Comparison of ENCODE assay signal across 21 mouse cellular contexts in genomic region chr14:51140342-51140741, GRCm38 (mm10). TPM values are rescaled to one million over a fixed set of nuclear protein-coding genes. Genes with fewer than 3 reads are reported as not detected.
DNase-seq lines count a peak whose midpoint lies in the region; ATAC-seq and TF ChIP-seq lines count a peak whose summit lies in the region.
"Had no signal": no experiment of that assay in that cellular context is flagged by ENCODE, and none has a peak within 500 bp of the region (broad histone marks: within the 10 kb centered on the region; RNA-seq: fewer than 3 reads in every experiment).

No protein-coding gene starts in this region.

- no peak for DNase-seq in heart, postnatal 10 days
- peak; percentile 28 for DNase-seq in lung, postnatal 36 days
- no peak for DNase-seq in lung, postnatal 14 days
- DNase-seq in Patski (ENCODE audit: low read depth, low spot score), result peak; percentile 12
- no peak for DNase-seq in ovary, adult 18-20 months (ENCODE audit: low spot score)
- DNase-seq: cerebellum, adult 18-20 months; kidney, adult 11 months; kidney, postnatal 4 days; right cerebral cortex, adult 18-20 months; spleen, adult 18-20 months had no signal

- in situ Hi-C loops in Patski (cut with MboI; ENCODE audit: low pct_unique_long_range_greater_than_20kb), result no loop called here

- CTCF ChIA-PET in Patski (lab: Charles Lee), result interaction anchor here (1.4 kb wide), 1 partner anchor 101 kb away, joined by 3 read pairs; no protein-coding TSS in a partner anchor

- intact Hi-C loops in heart, postnatal 10 days (cut with DNase I), result no loop called here

- no peaks in the 10 kb centered on the region for H3K9me3 ChIP-seq in heart, embryonic 12.5 days (replicated peaks)
- H3K9me3 ChIP-seq: embryonic facial prominence, embryonic 12.5 days; hindbrain, embryonic 10.5 days; liver, embryonic 15.5 days; neural tube, embryonic 15.5 days; stomach, embryonic 15.5 days had no signal

- H3K4me2 ChIP-seq in heart, embryonic 12.5 days, result no peak overlapping the region
- H3K4me2 ChIP-seq: embryonic facial prominence, embryonic 12.5 days; liver, embryonic 15.5 days; neural tube, embryonic 15.5 days; stomach, embryonic 15.5 days had no signal

- WGBS in heart, embryonic 12.5 days, result 70% methylated on average over 2 of the region's 2 CpGs

- no peak for TF ChIP-seq CTCF in Patski (IDR thresholded peaks at IDR 0.05)

- H3K27me3 ChIP-seq in heart, embryonic 12.5 days (replicated peaks), result no peaks in the 10 kb centered on the region
- H3K27me3 ChIP-seq in Patski, result no peaks in the 10 kb centered on the region
- H3K27me3 ChIP-seq: embryonic facial prominence, embryonic 12.5 days; liver, embryonic 15.5 days; neural tube, embryonic 15.5 days; stomach, embryonic 15.5 days had no signal

- H3K4me1 ChIP-seq in heart, embryonic 12.5 days (replicated peaks), result peaks cover 9% of the 10 kb centered on the region; the same call in 1 of the 2 replicates
- H3K4me1 ChIP-seq: embryonic facial prominence, embryonic 12.5 days; hindbrain, embryonic 10.5 days; neural tube, embryonic 15.5 days; stomach, embryonic 15.5 days had no signal

- no peak overlapping the region for H3K9ac ChIP-seq in heart, embryonic 12.5 days
- H3K9ac ChIP-seq: embryonic facial prominence, embryonic 12.5 days; liver, embryonic 15.5 days; neural tube, embryonic 15.5 days; stomach, embryonic 15.5 days had no signal

- POLR2A ChIA-PET in Patski (lab: Charles Lee), result no interaction called here

- H3K36me3 ChIP-seq in heart, embryonic 12.5 days, result no peaks in the 10 kb centered on the region
- H3K36me3 ChIP-seq: embryonic facial prominence, embryonic 12.5 days; hindbrain, embryonic 10.5 days; liver, embryonic 15.5 days; neural tube, embryonic 15.5 days; stomach, embryonic 15.5 days had no signal

- no peak overlapping the region for H3K4me3 ChIP-seq in heart, embryonic 12.5 days
- H3K4me3 ChIP-seq: embryonic facial prominence, embryonic 12.5 days; hindbrain, embryonic 10.5 days; liver, embryonic 15.5 days; neural tube, embryonic 15.5 days; stomach, embryonic 15.5 days had no signal

- H3K27ac ChIP-seq in heart, embryonic 12.5 days (ENCODE audit: poor library complexity, severe bottlenecking), result no peak overlapping the region
- H3K27ac ChIP-seq: embryonic facial prominence, embryonic 12.5 days; hindbrain, embryonic 10.5 days; liver, embryonic 15.5 days; neural tube, embryonic 15.5 days; stomach, embryonic 15.5 days had no signal

- ATAC-seq in heart, embryonic 12.5 days (ENCODE audit: insufficient number of reproducible peaks, low FRiP score), result peak; percentile 76; the same call in 1 of the 2 replicates
- no peak for ATAC-seq in Patski
- ATAC-seq in megakaryocyte-erythroid progenitor cell, adult 5-6 weeks (replicated peaks; ENCODE audit: low FRiP score, low TSS enrichment, poor library complexity, severe bottlenecking), result 0 out of 2 replicates have a peak, but pooled peaks have one; percentile 30

RNA-seq across cellular contexts. Expression of gene Rnase1, which starts 6.2 kb away (rescaled TPM):
- polyA plus RNA-seq in heart, embryonic 12.5 days (2016; fragmentation: Nextera tagmentation; extraction: Ambion mirVana), result 0.19 TPM in 1 of 2 replicates, not detected in the other
- under 1 TPM; 0.52 to 0.72 TPM for total RNA-seq in heart, postnatal 10 days (2021)
- not detected for polyA plus RNA-seq in Patski (2021)
- total RNA-seq in megakaryocyte-erythroid progenitor cell, adult 5-6 weeks (2014; fragmentation: Nextera tagmentation), result not detected in 2 replicates
- not detected in 2 replicates for total RNA-seq in megakaryocyte-erythroid progenitor cell, adult 5-6 weeks (2017)
- polyA plus RNA-seq: embryonic facial prominence, embryonic 12.5 days; hindbrain, embryonic 10.5 days had no signal

RNA-seq across cellular contexts. Expression of gene Rnase6, which starts 16.6 kb away (rescaled TPM):
- 0.29 TPM in 1 of 2 replicates, not detected in the other for polyA plus RNA-seq in heart, embryonic 12.5 days (2016; fragmentation: Nextera tagmentation; extraction: Ambion mirVana)
- under 1 TPM; 0.31 to 0.69 TPM for total RNA-seq in heart, postnatal 10 days (2021)
- polyA plus RNA-seq in Patski (2021), result not detected
- total RNA-seq in megakaryocyte-erythroid progenitor cell, adult 5-6 weeks (2014; fragmentation: Nextera tagmentation), result 2.8 and 14.6 TPM in 2 replicates
- 14.8 and 44.0 TPM in 2 replicates for total RNA-seq in megakaryocyte-erythroid progenitor cell, adult 5-6 weeks (2017)
- polyA plus RNA-seq: hindbrain, embryonic 10.5 days had no signal

RNA-seq across cellular contexts. Expression of gene Rnase2b, which starts 21.7 kb away (rescaled TPM):
- not detected in 2 replicates for polyA plus RNA-seq in heart, embryonic 12.5 days (2016; fragmentation: Nextera tagmentation; extraction: Ambion mirVana)
- total RNA-seq in heart, postnatal 10 days (2021), result not detected
- not detected for polyA plus RNA-seq in Patski (2021)
- total RNA-seq in megakaryocyte-erythroid progenitor cell, adult 5-6 weeks (2014; fragmentation: Nextera tagmentation), result not detected in 2 replicates
- total RNA-seq in megakaryocyte-erythroid progenitor cell, adult 5-6 weeks (2017), result not detected in 2 replicates
- total RNA-seq: left cerebral cortex, postnatal 25 days had no signal
- polyA plus RNA-seq: embryonic facial prominence, embryonic 12.5 days; gonadal fat pad, adult 2 months; hindbrain, embryonic 10.5 days; liver, embryonic 15.5 days; neural tube, embryonic 15.5 days; stomach, embryonic 15.5 days; thymus, postnatal 0 days had no signal

RNA-seq across cellular contexts. Expression of gene Eddm3b, which starts 26.1 kb away (rescaled TPM):
- polyA plus RNA-seq in heart, embryonic 12.5 days (2016; fragmentation: Nextera tagmentation; extraction: Ambion mirVana), result not detected in 2 replicates
- total RNA-seq in heart, postnatal 10 days (2021), result not detected
- polyA plus RNA-seq in Patski (2021), result not detected
- not detected in 2 replicates for total RNA-seq in megakaryocyte-erythroid progenitor cell, adult 5-6 weeks (2014; fragmentation: Nextera tagmentation)
- not detected in 2 replicates for total RNA-seq in megakaryocyte-erythroid progenitor cell, adult 5-6 weeks (2017)
- total RNA-seq: layer of hippocampus, postnatal 25 days; left cerebral cortex, postnatal 25 days had no signal
- polyA plus RNA-seq: embryonic facial prominence, embryonic 12.5 days; hindbrain, embryonic 10.5 days; liver, embryonic 15.5 days; neural tube, embryonic 15.5 days; stomach, embryonic 15.5 days; thymus, postnatal 0 days had no signal

RNA-seq across cellular contexts. Expression of gene Ang, which starts 49.4 kb away (rescaled TPM):
- polyA plus RNA-seq in heart, embryonic 12.5 days (2016; fragmentation: Nextera tagmentation; extraction: Ambion mirVana), result 2.0 and 3.2 TPM in 2 replicates
- 1 to 10 TPM; 3.2 to 4.0 TPM for total RNA-seq in heart, postnatal 10 days (2021)
- polyA plus RNA-seq in Patski (2021), result 1.3 TPM
- not detected in 2 replicates for total RNA-seq in megakaryocyte-erythroid progenitor cell, adult 5-6 weeks (2014; fragmentation: Nextera tagmentation)
- total RNA-seq in megakaryocyte-erythroid progenitor cell, adult 5-6 weeks (2017), result not detected in 2 replicates

Comparison
In these comparisons a context has a peak if more than half of its experiments do, and no peak if none do; other contexts are left out.
1. DNase-seq: peak in lung, postnatal 36 days (single experiment) and Patski (single experiment); none in heart, postnatal 10 days (0 of 2), lung, postnatal 14 days (single experiment) and ovary, adult 18-20 months (single experiment).